In genomic region chr11:65142838-65143417, GRCm38 (mm10) we compare ENCODE assay signal across 24 mouse cellular contexts. TPM values are rescaled to one million over a fixed set of nuclear protein-coding genes. Genes with fewer than 3 reads are reported as not detected.
"Had no signal": no experiment of that assay in that cellular context is flagged by ENCODE, and none has a peak within 500 bp of the region (broad histone marks: within the 10 kb centered on the region; RNA-seq: fewer than 3 reads in every experiment).

No protein-coding gene starts in this region.

- ATAC-seq: liver, postnatal 0 days; lung, postnatal 0 days; midbrain, embryonic 13.5 days; midbrain, embryonic 16.5 days had no signal

- H3K4me2 ChIP-seq: limb, embryonic 12.5 days; limb, embryonic 15.5 days; liver, embryonic 11.5 days; lung, embryonic 14.5 days; midbrain, embryonic 13.5 days; neural tube, embryonic 13.5 days; stomach, embryonic 15.5 days had no signal

- H3K27ac ChIP-seq: limb, embryonic 12.5 days; limb, embryonic 15.5 days; liver, embryonic 14.5 days; macrophage; midbrain, embryonic 10.5 days; midbrain, embryonic 13.5 days; neural tube, embryonic 13.5 days; stomach, embryonic 15.5 days had no signal

- H3K4me3 ChIP-seq: limb, embryonic 12.5 days; limb, embryonic 15.5 days; midbrain, embryonic 10.5 days; midbrain, embryonic 13.5 days; myocyte; neural tube, embryonic 13.5 days; stomach, embryonic 15.5 days had no signal

- H3K4me1 ChIP-seq: limb, embryonic 15.5 days; midbrain, embryonic 13.5 days; neural tube, embryonic 13.5 days; stomach, embryonic 15.5 days had no signal

- H3K9ac ChIP-seq: limb, embryonic 12.5 days; limb, embryonic 15.5 days; liver, embryonic 14.5 days; liver, postnatal 0 days; lung, embryonic 14.5 days; midbrain, embryonic 13.5 days; neural tube, embryonic 13.5 days; stomach, embryonic 15.5 days had no signal

- DNase-seq: kidney, postnatal 14 days; kidney, postnatal 4 days; left cerebral cortex, postnatal 4 days; liver, postnatal 0 days; lung, embryonic 14.5 days; retina, postnatal 1 day; right cerebral cortex, postnatal 25 days; spleen, adult 18-20 months; thymus, postnatal 25 days had no signal

- H3K27me3 ChIP-seq: limb, embryonic 12.5 days; limb, embryonic 15.5 days; midbrain, embryonic 13.5 days; neural tube, embryonic 13.5 days; stomach, embryonic 15.5 days had no signal

- H3K9me3 ChIP-seq: limb, embryonic 12.5 days; limb, embryonic 15.5 days; midbrain, embryonic 10.5 days; midbrain, embryonic 13.5 days; neural tube, embryonic 13.5 days; stomach, embryonic 15.5 days had no signal

- H3K36me3 ChIP-seq: limb, embryonic 12.5 days; limb, embryonic 15.5 days; midbrain, embryonic 10.5 days; midbrain, embryonic 13.5 days; neural tube, embryonic 13.5 days; stomach, embryonic 15.5 days had no signal

RNA-seq across cellular contexts. Expression of gene 1700086D15Rik, which starts 16.8 kb away (rescaled TPM):
- total RNA-seq: megakaryocyte, adult 5-6 weeks; monocyte, adult 5-6 weeks; neutrophil, adult 5-6 weeks had no signal
- polyA plus RNA-seq: limb, embryonic 12.5 days; liver, embryonic 11.5 days; liver, embryonic 14.5 days; liver, postnatal 0 days; macrophage; midbrain, embryonic 13.5 days; midbrain, embryonic 16.5 days; myocyte; neural tube, embryonic 13.5 days; stomach, embryonic 15.5 days had no signal

RNA-seq across cellular contexts. Expression of gene Arhgap44, which starts 19.8 kb away (rescaled TPM):
- total RNA-seq: megakaryocyte, adult 5-6 weeks; monocyte, adult 5-6 weeks; neutrophil, adult 5-6 weeks had no signal
- polyA plus RNA-seq: macrophage had no signal
